Mouse (Mus musculus) Muller cell, postnatal 12 days (primary cell): ENCODE measurements around the gene Tsfm.

Experiments used
- DNase-seq: peaks from one replicate; pipeline ENCODE4 v3.0.0-alpha.2; 2015; ENCODE audit errors: inconsistent ontology term

The Tsfm gene

DNA sequence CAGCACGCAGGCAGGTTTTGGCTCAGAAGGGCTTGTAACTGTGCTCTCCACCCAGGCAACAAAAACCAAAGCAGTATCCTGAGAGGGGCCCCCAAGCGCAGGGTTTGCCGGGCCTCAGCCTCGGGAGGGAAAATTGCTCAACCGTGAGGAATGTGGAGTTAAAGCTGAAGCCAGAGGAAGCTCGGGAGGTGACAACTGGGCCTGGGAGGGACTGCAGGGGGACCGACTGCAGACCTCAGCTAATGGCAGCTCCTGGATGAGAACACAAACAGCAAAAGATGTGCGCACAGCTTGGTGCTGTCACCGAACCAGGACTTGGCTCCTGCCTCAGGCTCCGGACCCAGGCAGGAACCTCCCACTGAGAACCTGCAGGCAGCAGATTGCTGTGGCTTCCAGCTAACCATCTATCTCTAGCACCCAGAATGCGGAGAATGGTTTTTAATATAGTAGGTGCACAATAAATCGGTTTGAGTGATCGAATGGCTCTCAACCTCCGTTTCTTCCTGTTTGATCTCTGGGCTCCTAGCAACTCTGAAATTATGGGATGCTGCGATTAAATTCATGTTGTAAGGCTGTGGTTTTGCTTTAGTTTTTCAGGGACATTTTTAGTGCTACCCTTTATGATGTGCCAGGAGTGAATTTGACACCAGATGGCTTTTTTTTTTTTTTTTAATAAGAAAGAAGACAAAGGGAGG lies 68.2 kb downstream of the Tsfm start:
- DNase-seq = peak; percentile 60

DNA sequence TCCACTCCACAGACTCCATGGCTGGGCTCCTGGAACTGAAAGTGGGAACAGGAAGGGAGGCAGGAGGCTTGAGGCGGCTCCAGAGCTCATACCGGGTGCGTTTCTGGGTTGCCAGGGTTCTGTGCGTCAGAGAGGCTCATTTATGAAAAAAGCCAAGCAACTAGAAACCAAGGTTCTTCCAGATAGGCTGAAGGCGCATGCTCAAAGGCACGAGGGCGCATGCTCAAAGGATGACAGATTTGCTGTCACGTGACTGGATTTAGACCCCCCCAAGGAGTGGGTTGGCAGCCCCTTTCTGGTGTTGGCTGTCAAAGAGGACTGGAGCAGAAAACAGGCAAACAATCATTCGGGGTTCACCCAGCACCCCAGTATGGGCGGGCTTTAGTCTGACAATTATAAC lies 68.9 kb downstream of the Tsfm start:
- no peak for DNase-seq
